Mouse (Mus musculus) naive thymus-derived CD4-positive, alpha-beta T cell, adult 2 months (primary cell): ENCODE data around the gene Krt27.

ENCODE experiments used
- DNase-seq: peaks from one replicate; pipeline ENCODE4 v3.0.0-alpha.2; 2011; ENCODE audit warnings: low read depth

Krt27 gene

DNA sequence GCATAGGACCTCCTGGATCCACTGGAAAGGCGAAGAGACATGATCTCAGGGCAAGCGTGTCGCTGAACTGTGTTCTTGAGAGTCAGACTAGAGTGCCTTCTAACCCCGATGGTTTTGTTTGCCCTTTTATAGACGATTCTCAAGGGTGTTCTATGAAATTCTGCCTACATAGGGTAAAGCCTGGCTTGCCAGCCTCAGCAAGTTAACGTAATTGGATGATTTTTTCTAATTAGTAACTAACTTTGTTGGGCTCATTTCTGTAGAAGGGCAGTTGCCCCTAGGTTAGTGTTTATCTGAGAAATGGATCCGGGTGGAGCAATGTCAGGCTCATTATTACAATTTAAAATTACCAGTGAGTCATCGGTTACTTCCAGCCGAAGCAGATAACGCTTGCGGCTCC, 28.1 kb downstream of the Krt27 start, which contains the start of gene Krt25:
Gene Krt25, minus strand, starts transcription at position 101 of the 400 bp plus-strand sequence.
- no peak for DNase-seq

DNA sequence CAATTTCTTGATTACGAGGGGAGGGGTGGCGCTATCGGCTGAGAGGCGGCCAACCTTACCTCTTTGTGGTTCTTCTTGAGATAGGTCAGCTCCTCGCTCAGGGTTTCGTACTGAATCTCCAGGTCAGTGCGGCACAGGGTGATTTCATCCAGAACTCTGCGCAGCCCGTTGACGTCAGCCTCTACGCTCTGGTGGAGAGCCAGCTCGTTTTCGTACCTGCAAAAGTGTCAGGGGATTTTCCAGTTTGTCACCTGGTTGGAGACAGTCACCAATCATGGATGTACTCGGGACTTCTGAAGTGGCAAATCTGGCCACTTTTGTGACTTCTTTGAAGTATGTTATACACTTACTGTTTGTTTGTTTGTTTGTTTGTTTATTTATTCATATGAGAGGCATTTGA, 29.8 kb downstream of the Krt27 start:
- DNase-seq = no peak

DNA sequence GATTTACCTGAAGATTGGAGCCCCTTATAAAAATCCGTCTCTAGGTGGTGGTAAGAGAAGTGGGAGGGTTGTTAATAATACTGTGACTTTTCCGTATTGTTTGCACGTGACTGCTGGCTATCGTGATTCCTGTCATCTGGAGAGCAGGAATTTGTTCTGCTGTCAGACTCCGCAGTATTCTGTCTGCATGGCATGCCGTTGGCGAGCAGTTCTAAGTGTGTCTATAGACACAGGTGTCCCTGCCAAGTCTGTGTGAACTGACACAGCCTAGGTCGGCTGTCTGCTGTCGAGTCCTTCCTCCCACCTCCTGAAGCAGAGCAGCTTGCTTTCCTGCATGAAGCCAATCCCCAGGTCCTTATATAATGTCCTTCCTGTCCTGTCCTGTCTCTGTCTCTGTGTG, 31.8 kb downstream of the Krt27 start:
- no peak for DNase-seq

DNA sequence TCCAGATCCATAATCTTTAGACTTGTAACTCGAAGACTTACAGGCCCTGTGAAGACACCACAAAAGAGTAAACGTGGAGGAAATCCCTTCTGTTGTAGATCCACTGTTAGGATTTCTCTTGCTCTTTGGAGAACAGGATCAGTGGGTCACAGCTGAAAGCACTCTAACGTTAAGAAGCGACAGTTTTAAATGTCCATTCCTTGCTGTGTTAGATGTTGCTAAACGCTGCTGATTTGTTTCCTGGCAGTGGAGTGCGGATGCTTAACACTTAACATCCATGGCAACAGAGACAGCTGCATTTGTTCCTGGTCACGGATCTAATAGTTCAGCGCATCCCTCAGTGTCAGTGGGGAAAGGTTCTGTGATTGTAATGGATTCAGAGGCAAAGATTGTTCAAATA, 34.4 kb downstream of the Krt27 start:
- DNase-seq = no peak

DNA sequence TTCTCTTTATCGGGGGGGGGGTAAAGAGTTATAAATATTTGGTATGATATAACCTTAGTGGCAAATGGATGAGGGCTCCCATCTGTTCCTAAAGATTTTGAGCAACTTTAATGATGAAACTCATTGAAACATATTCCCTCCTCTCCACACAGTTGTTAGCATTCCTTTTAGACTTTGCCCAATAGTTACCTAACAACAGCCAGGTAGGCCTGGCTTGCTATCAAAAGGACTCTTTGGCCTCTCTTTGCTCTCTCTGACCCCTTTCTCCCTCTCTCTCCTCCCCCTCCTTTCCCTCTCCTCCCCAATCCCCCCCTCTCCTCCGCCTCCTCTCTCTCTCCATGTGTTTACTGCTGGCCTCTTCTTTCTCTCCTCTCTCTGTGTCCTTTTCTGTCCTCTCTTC, 36.3 kb downstream of the Krt27 start:
- no peak for DNase-seq

DNA sequence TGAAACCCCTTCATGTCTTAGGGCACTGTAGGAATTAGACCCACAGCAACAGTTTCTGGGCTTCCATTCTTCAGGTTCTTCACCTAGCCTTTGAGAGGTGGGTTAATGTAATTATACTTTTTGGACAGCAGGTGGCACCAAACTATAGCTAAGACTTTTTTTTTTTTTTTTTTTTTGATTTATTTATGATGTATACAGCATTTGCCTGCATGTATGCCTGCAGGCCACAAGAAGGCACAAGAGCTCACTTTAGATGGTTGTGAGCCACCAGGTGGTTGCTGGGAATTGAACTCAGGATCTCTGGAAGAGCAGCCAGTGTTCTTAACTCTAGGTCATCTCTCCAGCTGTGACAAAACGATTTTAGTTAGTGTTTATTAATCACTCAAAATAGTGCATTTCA, 40.0 kb downstream of the Krt27 start:
- DNase-seq = peak; percentile 80

DNA sequence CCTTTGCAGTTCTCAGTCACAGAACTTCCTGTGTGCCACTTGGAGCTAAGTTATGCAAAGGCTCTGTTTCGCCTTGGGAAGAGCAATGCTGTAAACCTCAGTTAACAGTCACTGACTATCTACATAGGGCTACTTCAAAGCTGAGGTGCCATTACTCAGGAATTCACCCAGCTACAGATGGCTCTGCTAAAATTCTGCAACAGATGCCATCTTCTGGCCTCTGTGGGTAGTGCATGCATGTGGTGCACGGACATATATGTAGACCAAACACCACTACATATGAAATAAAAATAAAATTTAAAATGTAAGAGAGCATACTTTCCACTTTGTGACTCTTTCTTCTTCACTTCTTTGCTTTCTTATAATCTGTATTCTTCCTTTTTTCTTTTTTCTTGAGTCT, 43.3 kb downstream of the Krt27 start:
- DNase-seq = peak; percentile 87
